Mouse (Mus musculus) ES-E14 (cell line): Measurements from ENCODE around the gene Carm1. TPM values are rescaled to one million over a fixed set of nuclear protein-coding genes. Genes with fewer than 3 reads are reported as not detected.
"Not testable (repeated sequence)": the region's sequence is repeated elsewhere in the genome, so short reads cannot be mapped to it uniquely, and the experiment has no call there.

Experiments
- DNase-seq: peaks from one replicate; pipeline ENCODE4 v3.0.0-alpha.2; 2013; ENCODE audit warnings: low read depth, low spot score
- H3K27ac ChIP-seq: 2 replicates; pipeline ENCODE4 v1.5.1; 2012; ENCODE audit warnings: low read depth, mild to moderate bottlenecking, low read length, moderate library complexity, mixed read lengths; ENCODE audit not compliant: poor library complexity, insufficient read depth, severe bottlenecking
- H3K36me3 ChIP-seq: 2 replicates; pipeline ENCODE4 v1.6.1; 2012; ENCODE audit warnings: mild to moderate bottlenecking, low read length, moderate library complexity, mixed read lengths; ENCODE audit not compliant: control insufficient read depth, poor library complexity, insufficient read depth, severe bottlenecking
- H3K4me1 ChIP-seq, 2 experiments: fragments of 150-350 bp in 1 of 2; sonication (generic) in 1 of 2; 2 replicates each; pipeline ENCODE4 v1.6.1; 2012; ENCODE audit warnings: low read length in 2 of 2, mild to moderate bottlenecking in 1 of 2, mixed read lengths in 1 of 2; ENCODE audit not compliant: control insufficient read depth in 2 of 2, insufficient read depth in 2 of 2, poor library complexity in 1 of 2
- H3K4me3 ChIP-seq, 2 experiments: fragments of 150-350 bp in 1 of 2; sonication (generic) in 1 of 2; 2 replicates each; pipeline ENCODE4 v1.5.1; 2012; ENCODE audit warnings: low read length in 2 of 2, low read depth in 1 of 2, mild to moderate bottlenecking in 1 of 2, mixed read lengths in 1 of 2; ENCODE audit not compliant: insufficient read depth in 1 of 2, poor library complexity in 1 of 2, severe bottlenecking in 1 of 2
- H3K9ac ChIP-seq: 2 replicates; pipeline ENCODE4 v1.6.1; 2012; ENCODE audit warnings: low read depth, mild to moderate bottlenecking, low read length, mixed read lengths; ENCODE audit not compliant: poor library complexity, insufficient read depth, severe bottlenecking
- H3K9me3 ChIP-seq: fragments of 150-350 bp; sonication (generic); 2 replicates; pipeline ENCODE4 v1.6.1; 2012; ENCODE audit warnings: low read depth, mild to moderate bottlenecking, low read length; ENCODE audit not compliant: control insufficient read depth, insufficient read depth
- CHD2 ChIP-seq: IDR thresholded peaks from 2 replicates; pipeline ENCODE4 v1.6.1; 2014; ENCODE audit warnings: mild to moderate bottlenecking, low read depth, low read length, inconsistent platforms
- HCFC1 ChIP-seq: IDR thresholded peaks from 2 replicates; pipeline ENCODE4 v1.6.1; 2012; ENCODE audit warnings: low read length, inconsistent platforms, borderline replicate concordance; ENCODE audit not compliant: insufficient read depth
- MAFK ChIP-seq: IDR thresholded peaks from 2 replicates; pipeline ENCODE4 v1.6.1; 2014; ENCODE audit warnings: mild to moderate bottlenecking, low read depth, low read length, inconsistent platforms; ENCODE audit not compliant: insufficient read depth
- ZC3H11A ChIP-seq: IDR thresholded peaks from 2 replicates; pipeline ENCODE4 v1.6.1; 2012; ENCODE audit warnings: low read depth, mild to moderate bottlenecking, inconsistent platforms, low read length, borderline replicate concordance
- ZNF384 ChIP-seq: IDR thresholded peaks from 2 replicates; pipeline ENCODE4 v1.6.1; 2012; ENCODE audit warnings: low read depth, low read length, inconsistent platforms
- in situ Hi-C, 2 experiments: fragments of 600-800 bp; cut with MboI; formaldehyde crosslinking; loops; one replicate each; pipeline ENCODE4 v1.15.1; 2025; ENCODE audit warnings: low sequenced_read_pairs in 2 of 2, inconsistent platforms in 1 of 2; ENCODE audit not compliant: unreplicated experiment in 2 of 2
- total RNA-seq: library from RNA; depleted of rRNA; stranded (reverse); fragments of 300-350 nt; gene quantifications from 2 replicates; pipeline ENCODE4 v1.2.3, GENCODE M21; 2012

Carm1 gene
- total RNA-seq, 1 experiment = 60.0 TPM

GRCm38 (mm10) chr9:21593122-21593721 is 46.5 kb downstream of the Carm1 start:
- Histone ChIP-seq H3K36me3 (peaks cover 19% of the 10 kb centered on the region), H3K27ac (no peak overlapping the region)
- no peak for DNase-seq

GRCm38 (mm10) chr9:21594350-21594749 is 47.7 kb downstream of the Carm1 start:
- H3K36me3 ChIP-seq, H3K4me3 ChIP-seq, in situ Hi-C loops, DNase-seq, H3K4me1 ChIP-seq, H3K9me3 ChIP-seq, H3K27ac ChIP-seq: not testable (repeated sequence)
- H3K9ac ChIP-seq = 0 out of 2 replicates have a peak overlapping the region, but pooled peaks have one; percentile 5

More at GRCm38 (mm10) chr9:21593122-21593721, 46.5 kb downstream of the Carm1 start:
- Histone ChIP-seq H3K4me3 (peak overlapping the region; percentile 83 to 94), H3K4me1 (0 out of 4 replicates have a peak, but pooled peaks cover 0 to 2% of the 10 kb centered on the region in 2 experiments), H3K9ac (peak overlapping the region; percentile 91), H3K9me3 (no peaks in the 10 kb centered on the region)
- in situ Hi-C loops = no loop called here
- TF ChIP-seq ZC3H11A = no peak
- no peak for TF ChIP-seq CHD2
- TF ChIP-seq MAFK = no peak
- TF ChIP-seq ZNF384 = no peak
- TF ChIP-seq HCFC1 = no peak

GRCm38 (mm10) chr9:21594838-21595237 is 48.1 kb downstream of the Carm1 start:
- H3K4me1 ChIP-seq = 0 out of 4 replicates have a peak, but pooled peaks cover 0 to 2% of the 10 kb centered on the region in 2 experiments
- no peak for DNase-seq
- H3K9ac ChIP-seq = no peak overlapping the region
- no peaks in the 10 kb centered on the region for H3K9me3 ChIP-seq
- peaks cover 5% of the 10 kb centered on the region; the same call in 1 of the 2 replicates for H3K36me3 ChIP-seq
- in situ Hi-C loops = no loop called here
- TF ChIP-seq ZNF384 = no peak
- no peak for TF ChIP-seq MAFK
- TF ChIP-seq HCFC1 = no peak
- TF ChIP-seq ZC3H11A = no peak
- no peak for TF ChIP-seq CHD2
- H3K4me3 ChIP-seq = no peak overlapping the region
- H3K27ac ChIP-seq = no peak overlapping the region

- H3K9ac ChIP-seq = no peak overlapping the region
- H3K9me3 ChIP-seq = no peaks in the 10 kb centered on the region
- no peak for DNase-seq
- H3K4me1 ChIP-seq = no peaks in the 10 kb centered on the region
- no peak overlapping the region for H3K27ac ChIP-seq
- in situ Hi-C loops = no loop called here
- H3K4me3 ChIP-seq = no peak overlapping the region
- H3K36me3 ChIP-seq = no peaks in the 10 kb centered on the region
- TF ChIP-seq CHD2 (no peak), ZNF384 (peak; percentile 64; the same call in 1 of the 2 replicates), MAFK (no peak)
Measured at GRCm38 (mm10) chr9:21598198-21598597, 51.5 kb downstream of the Carm1 start.

- Histone ChIP-seq H3K4me3 (no peak overlapping the region), H3K27ac (no peak overlapping the region), H3K36me3 (no peaks in the 10 kb centered on the region), H3K4me1 (0 out of 4 replicates have a peak, but pooled peaks cover 0 to 6% of the 10 kb centered on the region in 2 experiments), H3K9ac (no peak overlapping the region), H3K9me3 (no peaks in the 10 kb centered on the region)
- no peak for DNase-seq
- in situ Hi-C loops = no loop called here
- TF ChIP-seq CHD2 = no peak
- TF ChIP-seq HCFC1 = no peak
- TF ChIP-seq ZC3H11A = no peak
- TF ChIP-seq MAFK = no peak
- no peak for TF ChIP-seq ZNF384
Measured at GRCm38 (mm10) chr9:21600186-21600585, 53.5 kb downstream of the Carm1 start.
